Mouse (Mus musculus): ENCODE data around the gene Slc38a4.

DNA sequence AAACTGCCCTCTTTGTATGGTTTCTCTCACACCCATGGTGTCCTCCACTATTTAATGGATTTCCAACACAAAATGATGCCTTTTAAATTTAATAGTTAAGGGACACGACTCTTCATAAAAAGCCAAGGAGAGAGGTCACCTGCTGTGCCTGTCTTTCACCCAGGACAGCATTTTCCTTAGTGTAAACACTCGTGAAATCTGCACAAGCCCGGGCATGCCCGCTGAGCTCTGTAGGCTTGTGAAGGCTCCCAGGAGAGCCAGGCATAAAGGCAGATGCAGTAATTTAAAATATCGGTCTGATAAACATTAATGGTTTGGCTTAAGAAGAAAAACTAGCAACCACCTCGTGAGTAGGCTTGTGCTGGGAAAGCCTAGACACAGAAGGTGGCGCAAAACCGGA lies 103.3 kb downstream of the Slc38a4 start:
- TF ChIP-seq GABPA (IDR thresholded peaks at IDR 0.05; ENCODE audit: insufficient replicate concordance, low read depth, low read length), result no peak
- TF ChIP-seq POLR2A (IDR thresholded peaks at IDR 0.05; ENCODE audit: low read depth, low read length), result no peak
- no peak for TF ChIP-seq MAFK (IDR thresholded peaks at IDR 0.05; ENCODE audit: insufficient replicate concordance, low read length)
- TF ChIP-seq ZNF384 (IDR thresholded peaks at IDR 0.05; ENCODE audit: low read depth, low read length), result no peak
- TF ChIP-seq CTCF (conservative IDR thresholded peaks at IDR 0.05 in 1 of 2, IDR thresholded peaks at IDR 0.05 in 1 of 2; ENCODE audit: low read depth in 2 of 2, low read length in 2 of 2), result no peak
- TF ChIP-seq PAX5 (IDR thresholded peaks at IDR 0.05; ENCODE audit: low read length), result no peak
- TF ChIP-seq ZC3H11A (IDR thresholded peaks at IDR 0.05; ENCODE audit: low read depth, low read length), result no peak
- no peak for TF ChIP-seq MXI1 (IDR thresholded peaks at IDR 0.05; ENCODE audit: low read depth, low read length)
- no peak for TF ChIP-seq SMC3 (IDR thresholded peaks at IDR 0.05; ENCODE audit: low read depth, low read length)
- no peak for TF ChIP-seq NRF1 (IDR thresholded peaks at IDR 0.05; ENCODE audit: low read depth, low read length)
